Mouse (Mus musculus) forebrain, embryonic 11.5 days (tissue): ENCODE results near the gene Clmp. TPM values are rescaled to one million over a fixed set of nuclear protein-coding genes. Genes with fewer than 3 reads are reported as not detected.

Source experiments
- ATAC-seq: fragments of 200-750 bp; cut with Nextera tagmentation; replicated peaks from 2 replicates; pipeline ENCODE4 v1.8.0; 2017; ENCODE audit warnings: moderate TSS enrichment; ENCODE audit not compliant: low FRiP score
- DNase-seq: peaks from one replicate; pipeline ENCODE4 v3.0.0-alpha.2; 2017; ENCODE audit warnings: low spot score
- H3K27ac ChIP-seq: fragments of 300-500 bp; sonication (generic); 2 replicates; pipeline ENCODE4 v1.5.1; 2014; ENCODE audit warnings: low read depth, low read length
- H3K27me3 ChIP-seq: fragments of 300-500 bp; sonication (generic); 2 replicates; pipeline ENCODE4 v1.6.1; 2014; ENCODE audit warnings: mild to moderate bottlenecking, low read length, mixed read lengths; ENCODE audit not compliant: control insufficient read depth, insufficient read depth
- H3K36me3 ChIP-seq: fragments of 300-500 bp; sonication (generic); 2 replicates; pipeline ENCODE4 v1.6.1; 2014; ENCODE audit warnings: mild to moderate bottlenecking, low read length, moderate library complexity, mixed read lengths; ENCODE audit not compliant: control insufficient read depth, insufficient read depth
- H3K4me1 ChIP-seq: fragments of 300-500 bp; sonication (generic); replicated peaks from 2 replicates; pipeline ENCODE4 v1.6.1; 2014; ENCODE audit warnings: low read length, mixed read lengths; ENCODE audit not compliant: control insufficient read depth, insufficient read depth
- H3K4me2 ChIP-seq: fragments of 300-500 bp; sonication (generic); 2 replicates; pipeline ENCODE4 v1.6.1; 2014; ENCODE audit warnings: low read depth, mild to moderate bottlenecking, low read length, moderate library complexity, mixed read lengths; ENCODE audit not compliant: severe bottlenecking
- H3K4me3 ChIP-seq: fragments of 300-500 bp; sonication (generic); 2 replicates; pipeline ENCODE4 v1.5.1; 2014; ENCODE audit warnings: low read depth, low read length
- H3K9ac ChIP-seq: fragments of 300-500 bp; sonication (generic); 2 replicates; pipeline ENCODE4 v1.6.1; 2014; ENCODE audit warnings: low read length
- H3K9me3 ChIP-seq: fragments of 300-500 bp; sonication (generic); 2 replicates; pipeline ENCODE4 v1.6.1; 2016; ENCODE audit warnings: low read length, mixed read lengths; ENCODE audit not compliant: control insufficient read depth
- WGBS: fragments of 180-500 bp; shearing (Covaris S2); extraction: QIAGEN DNeasy Blood & Tissue Kit; methylation state at CpG from one replicate; pipeline ENCODE4 v1.1.7; 2014; 5-methylcytosine and 5-hydroxymethylcytosine counted together
- polyA plus RNA-seq: library from polyadenylated mRNA; unstranded; fragments of >200 nt; fragmentation: Nextera tagmentation; extraction: Ambion mirVana; gene quantifications from 2 replicates; pipeline ENCODE4 v1.2.1, GENCODE M21; 2014

Clmp gene
- polyA plus RNA-seq, 1 experiment from 2014 or later, result 23.3 TPM

- Histone ChIP-seq H3K4me1 (peaks cover 3% of the 10 kb centered on the region; the same call in 1 of the 2 replicates), H3K4me3 (no peak overlapping the region), H3K4me2 (0 out of 2 replicates have a peak overlapping the region, but pooled peaks have one; percentile 1), H3K9ac (no peak overlapping the region), H3K27me3 (no peaks in the 10 kb centered on the region), H3K27ac (no peak overlapping the region), H3K9me3 (no peaks in the 10 kb centered on the region), H3K36me3 (no peaks in the 10 kb centered on the region)
- peak; percentile 74 for DNase-seq
- 23% methylated on average over 4 of the region's 4 CpGs for WGBS
- ATAC-seq, result peak; percentile 34; the same call in 1 of the 2 replicates
Measured at GRCm38 (mm10) chr9:40756401-40756800, 70.6 kb downstream of the Clmp start.

DNA sequence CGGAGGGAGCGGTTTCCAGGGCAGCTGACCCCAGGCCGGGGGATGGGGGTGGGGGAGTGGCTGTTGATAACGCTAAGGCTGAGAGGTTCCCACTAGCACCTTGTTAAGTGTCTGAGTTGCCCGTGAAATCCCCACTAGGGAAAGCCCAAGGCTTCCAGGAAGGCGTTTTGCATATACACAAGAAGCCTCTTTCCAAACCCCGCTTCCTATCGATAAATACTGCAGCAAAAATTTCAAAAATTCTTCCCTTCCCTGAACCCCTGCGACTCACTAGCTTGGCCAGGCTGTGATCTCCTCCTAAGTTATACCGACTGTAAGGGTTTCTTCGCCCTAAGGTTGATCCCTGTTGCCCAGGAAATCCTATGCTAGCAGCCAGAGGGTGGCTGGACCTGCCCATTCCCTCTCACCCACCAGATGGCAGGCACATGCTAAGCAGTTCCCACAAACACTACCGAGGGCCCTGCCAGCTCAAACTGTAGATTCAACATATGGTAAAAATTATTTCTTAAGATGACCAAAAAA is 71.4 kb downstream of the Clmp start:
- WGBS, result 24% methylated on average over 12 of the region's 12 CpGs
- ATAC-seq (peak; percentile 69), DNase-seq (peak; percentile 73)
- peak overlapping the region; percentile 47; the same call in 1 of the 2 replicates for H3K27ac ChIP-seq
- H3K9me3 ChIP-seq, result no peaks in the 10 kb centered on the region
- peak overlapping the region; percentile 24; the same call in 1 of the 2 replicates for H3K4me3 ChIP-seq
- no peaks in the 10 kb centered on the region for H3K27me3 ChIP-seq
- H3K9ac ChIP-seq, result peak overlapping the region; percentile 23; the same call in 1 of the 2 replicates
- H3K36me3 ChIP-seq, result no peaks in the 10 kb centered on the region
- peak overlapping the region; percentile 43 for H3K4me2 ChIP-seq
- peaks cover 3% of the 10 kb centered on the region; the same call in 1 of the 2 replicates for H3K4me1 ChIP-seq

GRCm38 (mm10) chr9:40757685-40758270 is 72.0 kb downstream of the Clmp start:
- H3K9ac ChIP-seq, result peak overlapping the region; percentile 9; the same call in 1 of the 2 replicates
- H3K27me3 ChIP-seq, result no peaks in the 10 kb centered on the region
- H3K4me3 ChIP-seq, result peak overlapping the region; percentile 24

GRCm38 (mm10) chr9:40762354-40762753 is 76.6 kb downstream of the Clmp start:
- peaks cover 3% of the 10 kb centered on the region; the same call in 1 of the 2 replicates for H3K4me1 ChIP-seq
- no peak overlapping the region for H3K4me2 ChIP-seq
- H3K4me3 ChIP-seq, result no peak overlapping the region
- no peak for ATAC-seq
- H3K9me3 ChIP-seq, result no peaks in the 10 kb centered on the region
- H3K9ac ChIP-seq, result no peak overlapping the region
- 92% methylated on average over 6 of the region's 6 CpGs for WGBS
- H3K36me3 ChIP-seq, result no peaks in the 10 kb centered on the region
- no peaks in the 10 kb centered on the region for H3K27me3 ChIP-seq
- DNase-seq, result no peak
- no peak overlapping the region for H3K27ac ChIP-seq

More at GRCm38 (mm10) chr9:40757685-40758270, 72.0 kb downstream of the Clmp start:
- Histone ChIP-seq H3K36me3 (no peaks in the 10 kb centered on the region), H3K4me1 (peaks cover 3% of the 10 kb centered on the region; the same call in 1 of the 2 replicates), H3K27ac (peak overlapping the region; percentile 47; the same call in 1 of the 2 replicates), H3K9me3 (no peaks in the 10 kb centered on the region), H3K4me2 (peak overlapping the region; percentile 43)
- DNase-seq (peak; percentile 84), ATAC-seq (peak; percentile 93)
- WGBS, result 14% methylated on average over 22 of the region's 22 CpGs

- Histone ChIP-seq H3K9me3 (no peaks in the 10 kb centered on the region), H3K4me2 (no peak overlapping the region), H3K27me3 (no peaks in the 10 kb centered on the region), H3K27ac (no peak overlapping the region), H3K4me3 (no peak overlapping the region), H3K4me1 (no peaks in the 10 kb centered on the region), H3K9ac (no peak overlapping the region), H3K36me3 (no peaks in the 10 kb centered on the region)
- no peak for ATAC-seq
- no peak for DNase-seq
- 91% methylated on average over 8 of the region's 9 CpGs for WGBS
Measured at GRCm38 (mm10) chr9:40764887-40765580, 79.3 kb downstream of the Clmp start.

DNA sequence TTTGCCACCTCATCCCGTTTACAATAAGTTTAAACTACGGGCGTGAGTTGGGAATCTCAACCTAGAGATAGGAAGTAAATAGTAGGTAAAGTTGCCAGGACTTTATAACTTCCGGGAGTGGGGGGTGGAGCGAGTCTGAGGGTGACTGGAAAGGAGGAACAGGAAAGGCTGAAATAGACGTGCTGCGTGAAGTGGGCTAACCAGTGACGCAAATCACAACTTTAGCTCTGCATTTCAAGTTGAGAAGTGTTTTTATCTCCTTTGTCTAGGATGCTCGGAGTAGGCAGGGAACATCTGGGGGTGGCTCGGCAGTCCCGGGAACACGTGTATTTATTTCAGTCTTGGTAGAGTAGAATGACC is 79.8 kb downstream of the Clmp start:
- Histone ChIP-seq H3K27me3 (no peaks in the 10 kb centered on the region), H3K4me2 (no peak overlapping the region), H3K4me1 (no peaks in the 10 kb centered on the region; the same call in 1 of the 2 replicates), H3K27ac (no peak overlapping the region), H3K9me3 (no peaks in the 10 kb centered on the region), H3K9ac (no peak overlapping the region), H3K36me3 (no peaks in the 10 kb centered on the region), H3K4me3 (no peak overlapping the region)
- no peak for DNase-seq
- WGBS, result 72% methylated on average over 12 of the region's 12 CpGs
- no peak for ATAC-seq

GRCm38 (mm10) chr9:40766058-40766605 is 80.4 kb downstream of the Clmp start:
- WGBS, result 78% methylated on average over 7 of the region's 7 CpGs
- H3K27ac ChIP-seq, result no peak overlapping the region
- DNase-seq (no peak), ATAC-seq (no peak)
- no peaks in the 10 kb centered on the region; the same call in 1 of the 2 replicates for H3K4me1 ChIP-seq
- no peaks in the 10 kb centered on the region for H3K9me3 ChIP-seq
- no peak overlapping the region for H3K4me2 ChIP-seq
- H3K27me3 ChIP-seq, result no peaks in the 10 kb centered on the region
- H3K36me3 ChIP-seq, result no peaks in the 10 kb centered on the region
- no peak overlapping the region for H3K9ac ChIP-seq
- no peak overlapping the region for H3K4me3 ChIP-seq

DNA sequence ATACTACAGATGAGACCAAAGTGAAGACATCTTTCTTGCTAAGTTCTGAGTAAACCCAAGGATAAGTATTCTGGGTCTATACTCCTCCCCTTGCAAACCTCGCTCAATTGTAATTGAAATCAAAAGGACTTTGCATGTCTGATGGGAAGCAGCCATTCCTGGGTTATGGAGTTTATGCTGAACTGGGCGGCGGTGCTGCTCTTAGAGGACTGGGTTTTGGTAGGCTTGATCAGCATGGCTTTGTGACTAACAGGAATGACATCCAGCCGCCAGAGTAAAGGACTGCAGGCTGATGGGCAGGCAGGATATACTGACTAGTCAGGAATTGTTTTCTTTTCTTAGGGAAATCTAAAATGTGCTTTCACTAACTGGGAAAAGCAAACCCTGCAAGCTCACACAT is 82.2 kb downstream of the Clmp start:
- DNase-seq, result no peak
- WGBS, result 88% methylated on average over 4 of the region's 4 CpGs
- no peak for ATAC-seq
- Histone ChIP-seq H3K36me3 (no peaks in the 10 kb centered on the region), H3K27me3 (no peaks in the 10 kb centered on the region), H3K4me1 (no peaks in the 10 kb centered on the region; the same call in 1 of the 2 replicates), H3K27ac (no peak overlapping the region), H3K9me3 (no peaks in the 10 kb centered on the region), H3K4me3 (no peak overlapping the region), H3K9ac (no peak overlapping the region), H3K4me2 (no peak overlapping the region)
